In genomic region chr2:27848466-27848865, GRCm38 (mm10) we compare ENCODE assay signal across 8 mouse cellular contexts. TPM values are rescaled to one million over a fixed set of nuclear protein-coding genes. Genes with fewer than 3 reads are reported as not detected.
DNase-seq lines count a peak whose midpoint lies in the region; ATAC-seq lines count a peak whose summit lies in the region.
"Had no signal": no experiment of that assay in that cellular context is flagged by ENCODE, and none has a peak within 500 bp of the region (broad histone marks: within the 10 kb centered on the region; RNA-seq: fewer than 3 reads in every experiment).

No protein-coding gene starts in this region.

- no peak overlapping the region for H3K4me2 ChIP-seq in embryonic facial prominence, embryonic 13.5 days
- H3K4me2 ChIP-seq: hindbrain, embryonic 12.5 days had no signal

- no peaks in the 10 kb centered on the region for H3K36me3 ChIP-seq in embryonic facial prominence, embryonic 13.5 days
- H3K36me3 ChIP-seq: hindbrain, embryonic 12.5 days had no signal

- no peaks in the 10 kb centered on the region for H3K9me3 ChIP-seq in embryonic facial prominence, embryonic 13.5 days
- H3K9me3 ChIP-seq: hindbrain, embryonic 12.5 days had no signal

- WGBS in embryonic facial prominence, embryonic 13.5 days, result 45% methylated on average over 5 of the region's 5 CpGs

- intact Hi-C loops in gastrocnemius, postnatal 36 days (cut with DNase I), result no loop called here

- ATAC-seq in embryonic facial prominence, embryonic 13.5 days (ENCODE audit: insufficient number of reproducible peaks, insufficient read depth, low FRiP score, low TSS enrichment, low read depth), result no peak
- no peak for ATAC-seq in CD4-positive, CD25-positive, alpha-beta regulatory T cell, adult 4 months
- no peak for ATAC-seq in cerebellum, adult (ENCODE audit: insufficient number of reproducible peaks, low FRiP score, low TSS enrichment)

- H3K9ac ChIP-seq in embryonic facial prominence, embryonic 13.5 days, result no peak overlapping the region
- H3K9ac ChIP-seq: hindbrain, embryonic 12.5 days had no signal

- no peak overlapping the region for H3K4me3 ChIP-seq in embryonic facial prominence, embryonic 13.5 days
- H3K4me3 ChIP-seq: hindbrain, embryonic 12.5 days had no signal

- no peaks in the 10 kb centered on the region for H3K27me3 ChIP-seq in embryonic facial prominence, embryonic 13.5 days
- H3K27me3 ChIP-seq: hindbrain, embryonic 12.5 days had no signal

- DNase-seq in gastrocnemius, postnatal 36 days, result peak; percentile 53 to 70
- DNase-seq in heart, postnatal 4 days, result peak; percentile 83
- peak; percentile 17 for DNase-seq in lung, postnatal 36 days
- no peak for DNase-seq in urinary bladder, postnatal 10 days (ENCODE audit: low spot score)

- peak overlapping the region; percentile 55; the same call in 1 of the 2 replicates for H3K27ac ChIP-seq in embryonic facial prominence, embryonic 13.5 days
- H3K27ac ChIP-seq: hindbrain, embryonic 12.5 days had no signal

- peaks cover 11% of the 10 kb centered on the region for H3K4me1 ChIP-seq in embryonic facial prominence, embryonic 13.5 days

RNA-seq across cellular contexts. Expression of gene Col5a1, which starts 37.8 kb away (rescaled TPM):
- polyA plus RNA-seq in embryonic facial prominence, embryonic 13.5 days (2015; fragmentation: Nextera tagmentation; extraction: Ambion mirVana), result 104 and 111 TPM in 2 replicates
- total RNA-seq in gastrocnemius, postnatal 36 days (2021), result 10 to 100 TPM; 35.4 to 46.1 TPM
- total RNA-seq in heart, postnatal 4 days (2021), result 100 to 1,000 TPM; 167 to 185 TPM
- polyA plus RNA-seq in CD4-positive, CD25-positive, alpha-beta regulatory T cell, adult 4 months (2017; shearing (Covaris generic)), result not detected
